Mouse (Mus musculus) heart, embryonic 10.5 days (tissue): ENCODE measurements around the gene 1700042G07Rik. TPM values are rescaled to one million over a fixed set of nuclear protein-coding genes. Genes with fewer than 3 reads are reported as not detected.
A peak's percentile ranks its signal among the peaks of the same experiment; 100 is the strongest.

ENCODE experiments used
- DNase-seq: peaks from one replicate; pipeline ENCODE4 v3.0.0-alpha.2; 2017; ENCODE audit warnings: low spot score
- H3K27ac ChIP-seq: fragments of 300-500 bp; sonication (generic); 2 replicates; pipeline ENCODE4 v1.5.1; 2016; ENCODE audit warnings: mild to moderate bottlenecking
- H3K27me3 ChIP-seq: fragments of 300-500 bp; sonication (generic); 2 replicates; pipeline ENCODE4 v1.6.1; 2016; ENCODE audit warnings: mild to moderate bottlenecking; ENCODE audit not compliant: poor library complexity, insufficient read depth, severe bottlenecking
- H3K36me3 ChIP-seq: fragments of 300-500 bp; sonication (generic); 2 replicates; pipeline ENCODE4 v1.6.1; 2016; ENCODE audit warnings: mild to moderate bottlenecking, moderate library complexity
- H3K4me1 ChIP-seq: fragments of 300-500 bp; sonication (generic); 2 replicates; pipeline ENCODE4 v1.6.1; 2016; ENCODE audit warnings: mild to moderate bottlenecking
- H3K4me3 ChIP-seq: fragments of 300-500 bp; sonication (generic); 2 replicates; pipeline ENCODE4 v1.5.1; 2016; ENCODE audit warnings: mild to moderate bottlenecking, moderate library complexity
- H3K9me3 ChIP-seq: fragments of 300-500 bp; sonication (generic); 2 replicates; pipeline ENCODE4 v1.6.1; 2016; ENCODE audit warnings: mild to moderate bottlenecking, moderate library complexity
- WGBS: fragments of 180-500 bp; shearing (Covaris S2); methylation state at CpG from one replicate; pipeline ENCODE4 v1.1.7; 2016; 5-methylcytosine and 5-hydroxymethylcytosine counted together
- polyA plus RNA-seq: library from polyadenylated mRNA; unstranded; fragments of >200 nt; fragmentation: Nextera tagmentation; extraction: Ambion mirVana; gene quantifications from 2 replicates; pipeline ENCODE4 v1.2.1, GENCODE M21; 2016

Gene 1700042G07Rik
- polyA plus RNA-seq, 1 experiment from 2014 or later, result not detected

DNA sequence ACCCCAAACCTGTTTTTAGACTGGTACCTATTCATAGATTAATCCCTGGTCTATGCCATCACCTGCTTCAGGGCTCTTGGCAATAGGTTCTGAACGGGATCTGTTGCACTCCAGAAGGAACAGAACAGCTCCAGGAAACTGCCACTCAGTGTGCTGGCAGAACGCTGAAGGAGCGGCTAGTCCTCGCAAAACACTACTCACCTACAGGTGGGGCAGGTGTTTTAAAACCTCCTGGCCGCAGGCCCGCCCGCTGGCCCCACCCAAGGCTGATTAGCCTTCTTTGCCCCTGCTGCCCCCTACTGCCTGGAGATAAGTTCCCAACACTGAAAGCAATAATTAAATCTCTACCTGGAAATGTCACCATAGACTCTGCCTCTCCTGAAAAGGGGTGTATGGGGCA, 5.8 kb upstream of the 1700042G07Rik start, which contains the start of gene Tspan1:
Tspan1 (minus strand) TSS at position 198 of the 400 bp plus-strand sequence.
- DNase-seq, result no peak
- Histone ChIP-seq H3K9me3 (no peaks in the 10 kb centered on the region), H3K4me1 (no peaks in the 10 kb centered on the region; the same call in none of the 2 replicates), H3K27me3 (no peaks in the 10 kb centered on the region), H3K4me3 (no peak within 1 kb of the TSS), H3K27ac (no peak within 1 kb of the TSS), H3K36me3 (no peaks in the 10 kb centered on the region)
- 28% methylated on average over 7 of the region's 7 CpGs for WGBS

DNA sequence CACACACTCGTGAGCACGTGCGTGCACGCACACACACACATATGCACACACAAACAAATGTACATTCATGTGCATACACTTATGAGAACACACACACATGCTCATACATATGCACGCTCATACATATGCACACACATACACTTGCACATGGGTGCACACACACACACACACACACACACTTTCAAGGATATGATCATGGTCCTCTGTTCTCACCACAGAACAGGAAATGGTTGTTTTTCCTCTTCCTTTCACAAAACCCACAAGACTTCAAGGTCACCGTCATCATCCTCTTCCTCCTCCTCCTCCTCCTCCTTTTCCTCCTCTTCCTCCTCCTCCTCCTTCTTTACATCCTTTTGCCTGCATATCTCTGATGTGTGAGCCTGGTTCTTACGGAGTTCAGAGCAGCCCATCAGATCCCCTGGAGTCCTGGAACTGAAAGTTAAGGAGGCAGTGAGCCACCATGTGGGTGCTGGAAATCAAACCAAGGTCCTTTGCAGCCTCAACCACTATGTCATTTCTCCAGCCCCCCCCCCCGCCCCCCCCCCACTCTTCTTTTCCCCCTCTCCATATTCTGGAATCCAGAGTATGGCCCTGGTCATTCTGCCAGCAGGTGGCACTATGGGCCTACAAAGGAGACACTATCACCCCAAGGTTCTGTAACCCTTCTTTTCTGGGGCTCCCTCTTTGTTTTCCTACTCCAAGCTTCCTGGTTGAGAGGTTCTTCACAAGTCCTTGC, 4.4 kb upstream of the 1700042G07Rik start:
- H3K27ac ChIP-seq, result no peak overlapping the region
- DNase-seq, result no peak
- no peaks in the 10 kb centered on the region for H3K9me3 ChIP-seq
- H3K36me3 ChIP-seq, result no peaks in the 10 kb centered on the region
- H3K27me3 ChIP-seq, result no peaks in the 10 kb centered on the region
- H3K4me1 ChIP-seq, result peaks cover 6% of the 10 kb centered on the region
- WGBS, result 71% methylated on average over 7 of the region's 8 CpGs
- no peak overlapping the region for H3K4me3 ChIP-seq

DNA sequence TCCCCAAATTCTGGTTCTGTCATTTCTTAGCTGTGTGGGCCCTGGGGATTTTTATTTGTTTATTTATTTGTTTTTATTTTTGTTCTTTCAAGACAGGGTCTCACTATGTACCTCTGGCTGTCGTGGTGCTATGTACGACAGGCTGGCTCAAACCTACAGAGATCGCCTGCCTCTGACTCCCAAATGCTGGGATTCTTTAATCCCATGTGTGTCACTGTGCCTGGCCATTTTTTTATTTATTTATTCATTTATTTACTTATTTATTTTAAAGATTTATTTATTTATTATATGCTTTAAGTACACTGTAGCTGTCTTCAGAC, 3.9 kb upstream of the 1700042G07Rik start:
- Histone ChIP-seq H3K27me3 (no peaks in the 10 kb centered on the region), H3K4me1 (peaks cover 11% of the 10 kb centered on the region), H3K36me3 (no peaks in the 10 kb centered on the region), H3K4me3 (no peak overlapping the region), H3K9me3 (no peaks in the 10 kb centered on the region), H3K27ac (no peak overlapping the region)
- WGBS, result 63% methylated on average over 3 of the region's 3 CpGs
- DNase-seq, result no peak

DNA sequence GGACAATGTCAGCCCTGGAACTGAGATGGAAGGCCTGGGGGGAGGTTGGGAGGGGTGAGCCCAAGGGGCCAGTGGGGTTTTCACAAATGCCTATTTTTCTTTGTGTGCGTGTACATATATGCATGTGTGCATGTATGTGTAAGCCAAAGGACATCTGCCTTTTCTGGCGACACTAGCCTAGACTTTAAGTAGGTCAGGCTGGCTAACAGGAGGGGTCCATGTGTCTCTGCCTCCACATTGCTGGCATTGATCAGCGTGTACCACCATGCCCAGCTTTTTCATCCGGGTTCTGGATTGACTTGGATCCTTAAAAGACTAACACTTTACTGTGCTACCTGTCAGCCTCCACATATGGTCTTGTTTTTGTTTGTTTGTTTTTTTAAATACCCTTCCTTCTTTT, 580 bp downstream of the 1700042G07Rik start:
- 87% methylated on average over 4 of the region's 4 CpGs for WGBS
- Histone ChIP-seq H3K9me3 (no peaks in the 10 kb centered on the region), H3K4me3 (no peak overlapping the region), H3K4me1 (peaks cover 46% of the 10 kb centered on the region), H3K27me3 (no peaks in the 10 kb centered on the region), H3K27ac (peak overlapping the region; percentile 87), H3K36me3 (no peaks in the 10 kb centered on the region)
- DNase-seq, result no peak

DNA sequence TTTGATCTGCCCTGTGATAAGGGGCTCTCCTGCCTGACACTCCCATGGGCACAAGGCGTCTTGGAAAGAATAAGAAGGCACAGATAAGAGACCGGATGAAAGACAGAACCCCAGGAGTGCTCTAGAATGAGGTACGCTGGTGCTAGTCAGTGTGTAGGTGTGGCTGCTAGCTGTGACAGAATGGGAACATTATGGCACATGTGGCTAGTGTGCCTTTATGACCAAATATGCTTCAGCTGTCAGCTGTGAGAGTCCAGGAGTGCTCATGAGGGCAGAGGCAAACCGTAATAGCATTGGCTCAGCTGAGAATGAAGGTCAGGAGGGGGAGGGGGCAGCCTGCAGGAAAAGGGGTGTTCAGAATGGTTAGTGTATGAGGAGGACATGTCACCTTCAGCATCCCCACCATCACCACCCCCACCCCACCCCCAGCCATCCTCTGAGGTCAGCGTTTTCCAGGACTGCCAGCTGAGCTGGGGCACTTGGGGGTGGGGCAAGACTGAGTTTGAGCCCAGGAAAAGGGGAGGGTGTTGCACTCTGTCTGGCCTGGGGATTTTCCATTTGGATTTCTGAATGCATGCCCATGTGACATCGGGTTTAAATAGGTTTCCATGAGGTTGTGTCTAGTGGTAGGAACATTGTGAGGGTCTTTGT, 1.4 kb downstream of the 1700042G07Rik start:
- Histone ChIP-seq H3K27ac (peak overlapping the region; percentile 87), H3K27me3 (no peaks in the 10 kb centered on the region), H3K36me3 (no peaks in the 10 kb centered on the region), H3K9me3 (no peaks in the 10 kb centered on the region), H3K4me1 (peaks cover 46% of the 10 kb centered on the region), H3K4me3 (no peak overlapping the region)
- DNase-seq, result no peak
- WGBS, result 27% methylated on average over 6 of the region's 6 CpGs

DNA sequence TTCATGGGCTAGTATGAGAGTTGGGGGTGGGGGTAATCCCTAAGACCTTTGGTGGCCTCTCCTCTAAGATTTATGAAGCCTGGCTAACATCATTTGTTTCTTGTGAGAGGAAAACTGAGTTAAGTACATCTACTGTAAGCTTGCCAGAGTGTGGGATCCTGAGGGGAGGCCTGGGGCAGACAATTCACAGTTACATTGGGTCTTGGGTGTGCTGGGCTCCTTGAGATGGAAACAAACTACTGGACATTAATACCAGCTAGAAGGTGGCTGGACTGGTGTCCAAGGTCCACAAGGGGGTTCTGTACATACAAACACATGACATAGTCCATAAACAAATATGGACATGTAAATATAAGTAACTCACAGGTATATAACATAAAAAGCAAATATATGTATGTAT, 2.0 kb downstream of the 1700042G07Rik start:
- H3K4me1 ChIP-seq, result peaks cover 46% of the 10 kb centered on the region
- no peak overlapping the region for H3K4me3 ChIP-seq
- H3K27me3 ChIP-seq, result no peaks in the 10 kb centered on the region
- H3K9me3 ChIP-seq, result no peaks in the 10 kb centered on the region
- no peak for DNase-seq
- H3K27ac ChIP-seq, result peak overlapping the region; percentile 87
- H3K36me3 ChIP-seq, result no peaks in the 10 kb centered on the region

DNA sequence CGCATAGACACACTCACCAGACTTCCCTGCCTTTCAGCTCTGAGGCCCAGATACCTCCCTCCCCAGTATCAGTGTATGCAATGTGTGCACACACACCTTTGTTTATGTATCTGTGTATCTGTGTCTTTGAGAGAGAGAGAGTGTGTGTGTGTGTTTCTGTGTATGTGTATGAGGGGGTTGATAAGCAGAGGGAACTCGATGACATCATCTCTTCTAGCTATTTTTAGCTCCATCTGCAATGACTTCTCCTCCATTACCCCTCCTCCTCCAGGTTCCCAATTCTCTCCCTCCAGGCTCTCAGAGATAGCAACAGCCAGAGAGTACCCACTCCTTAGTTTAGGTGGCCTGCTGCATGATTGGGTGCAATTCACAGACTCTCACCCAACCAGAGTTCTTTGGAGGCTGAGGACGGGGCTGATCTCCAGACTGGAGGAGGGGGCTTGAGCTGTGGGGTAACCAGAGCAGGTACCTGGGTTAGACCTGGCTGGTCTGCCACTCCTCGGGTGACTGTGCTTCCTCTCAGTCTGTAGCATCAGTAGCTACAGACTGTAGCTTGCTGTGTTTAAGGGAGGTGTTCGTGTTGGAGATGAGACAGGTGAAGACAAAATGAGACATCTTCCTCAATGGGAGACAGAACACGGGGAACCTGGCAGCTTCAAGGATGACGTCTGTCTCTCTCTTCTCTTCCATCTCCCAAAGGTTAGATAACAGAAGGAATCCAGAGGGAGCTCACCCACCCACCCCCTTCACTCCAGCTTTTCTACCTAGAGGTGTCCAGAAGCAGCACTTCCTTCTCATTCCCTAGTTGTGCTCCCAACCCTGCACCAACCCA, 2.8 kb downstream of the 1700042G07Rik start:
- Histone ChIP-seq H3K4me3 (peak overlapping the region; percentile 46), H3K9me3 (no peaks in the 10 kb centered on the region), H3K27me3 (no peaks in the 10 kb centered on the region), H3K4me1 (peaks cover 46% of the 10 kb centered on the region), H3K36me3 (no peaks in the 10 kb centered on the region), H3K27ac (peak overlapping the region; percentile 87)
- WGBS, result 41% methylated on average over 7 of the region's 7 CpGs
- peak; percentile 82 for DNase-seq

DNA sequence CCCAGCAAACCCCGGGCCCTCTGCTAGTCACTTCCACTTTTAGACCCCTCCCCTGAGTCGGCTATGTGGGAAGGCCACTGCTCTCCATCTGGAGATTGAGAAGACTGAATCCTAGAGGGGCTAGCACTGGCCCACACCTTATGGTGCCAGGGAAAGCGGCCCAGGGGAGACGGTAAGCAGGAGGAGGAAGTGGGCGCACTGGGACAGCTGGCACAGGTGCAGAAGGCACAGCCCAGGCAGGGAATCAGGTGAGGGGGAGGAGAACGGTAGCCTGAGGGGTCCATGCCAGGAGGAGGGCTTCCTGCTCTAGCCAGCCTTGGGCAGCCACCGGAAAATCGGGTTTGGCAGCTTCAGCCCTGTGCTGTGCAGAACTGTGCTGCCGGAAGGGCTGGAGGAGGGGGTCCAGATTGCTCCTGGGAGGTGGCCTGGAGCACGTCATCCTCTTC, 3.4 kb downstream of the 1700042G07Rik start:
- Histone ChIP-seq H3K36me3 (no peaks in the 10 kb centered on the region), H3K4me3 (peak overlapping the region; percentile 46), H3K9me3 (no peaks in the 10 kb centered on the region), H3K27ac (peak overlapping the region; percentile 87), H3K27me3 (no peaks in the 10 kb centered on the region), H3K4me1 (peaks cover 46% of the 10 kb centered on the region)
- WGBS, result 18% methylated on average over 10 of the region's 10 CpGs
- DNase-seq, result no peak

DNA sequence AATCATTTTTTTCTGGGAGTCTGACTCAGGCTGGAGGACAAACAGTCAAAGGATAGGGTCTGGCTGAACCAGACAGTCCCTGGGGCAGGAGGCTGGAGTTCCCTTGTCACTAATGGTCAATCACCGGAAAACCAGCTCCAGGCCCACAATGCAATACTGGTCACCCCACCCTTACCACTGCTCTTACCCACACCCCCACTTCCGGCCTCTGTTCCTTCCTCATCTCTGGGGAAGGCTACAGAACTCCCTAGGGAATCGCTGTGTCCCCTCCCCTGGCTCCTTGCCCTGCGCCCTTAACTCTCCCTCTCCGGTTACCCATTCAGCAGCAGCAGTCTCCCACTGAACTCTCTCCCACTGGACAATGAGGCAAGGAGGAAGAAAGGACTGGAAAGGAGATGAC, 4.0 kb downstream of the 1700042G07Rik start:
- no peaks in the 10 kb centered on the region for H3K27me3 ChIP-seq
- peaks cover 51% of the 10 kb centered on the region for H3K4me1 ChIP-seq
- no peaks in the 10 kb centered on the region for H3K36me3 ChIP-seq
- H3K27ac ChIP-seq, result peak overlapping the region; percentile 87
- peak overlapping the region; percentile 46; the same call in 1 of the 2 replicates for H3K4me3 ChIP-seq
- H3K9me3 ChIP-seq, result no peaks in the 10 kb centered on the region
- WGBS, result 23% methylated on average over 5 of the region's 5 CpGs
- no peak for DNase-seq

DNA sequence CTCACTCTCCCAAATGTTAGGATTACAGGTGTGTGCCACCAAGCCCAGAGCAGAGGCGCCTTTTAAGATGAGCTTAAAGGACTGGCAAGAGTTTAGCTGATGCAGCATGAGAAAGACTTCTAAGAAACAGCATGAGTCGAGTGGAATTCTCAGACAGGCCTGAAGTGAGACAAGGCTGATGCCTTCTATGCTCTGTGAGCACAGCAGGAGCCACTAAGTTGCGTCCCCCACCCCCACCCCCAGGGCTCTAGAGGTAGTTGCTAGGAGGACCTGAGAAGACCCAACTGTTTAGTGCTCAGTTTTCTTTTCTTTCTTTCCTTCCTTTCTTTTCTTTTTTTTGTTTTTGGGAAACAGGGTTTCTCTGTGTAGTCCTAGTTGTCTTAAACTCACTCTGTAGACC, 8.9 kb downstream of the 1700042G07Rik start:
- Histone ChIP-seq H3K36me3 (no peaks in the 10 kb centered on the region), H3K4me3 (no peak overlapping the region), H3K27ac (peak overlapping the region; percentile 87; the same call in 1 of the 2 replicates), H3K27me3 (no peaks in the 10 kb centered on the region), H3K4me1 (peaks cover 29% of the 10 kb centered on the region), H3K9me3 (no peaks in the 10 kb centered on the region)
- 44% methylated on average over 3 of the region's 3 CpGs for WGBS
- no peak for DNase-seq

DNA sequence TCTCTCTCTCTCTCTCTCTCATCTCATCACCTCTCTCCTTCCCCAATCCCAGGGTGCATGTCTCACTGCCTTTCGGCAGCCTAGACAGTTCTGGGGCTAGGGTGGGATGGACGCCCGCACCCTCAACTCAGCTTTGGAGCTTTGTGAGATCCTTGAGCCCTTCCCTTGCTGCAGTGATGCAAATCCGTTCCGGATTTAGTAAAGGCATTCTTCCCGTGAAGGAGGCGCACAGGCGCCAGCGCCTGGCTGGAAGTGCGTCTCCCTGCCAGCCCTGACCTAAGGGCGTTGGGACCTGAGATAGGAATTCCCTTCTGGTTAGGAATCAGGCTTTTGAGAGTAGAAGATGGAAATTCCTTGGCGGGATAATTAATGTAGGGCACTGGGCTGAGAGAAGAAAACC, 9.6 kb downstream of the 1700042G07Rik start:
- H3K4me3 ChIP-seq, result peak overlapping the region; percentile 55
- DNase-seq, result no peak
- 2% methylated on average over 12 of the region's 12 CpGs for WGBS

DNA sequence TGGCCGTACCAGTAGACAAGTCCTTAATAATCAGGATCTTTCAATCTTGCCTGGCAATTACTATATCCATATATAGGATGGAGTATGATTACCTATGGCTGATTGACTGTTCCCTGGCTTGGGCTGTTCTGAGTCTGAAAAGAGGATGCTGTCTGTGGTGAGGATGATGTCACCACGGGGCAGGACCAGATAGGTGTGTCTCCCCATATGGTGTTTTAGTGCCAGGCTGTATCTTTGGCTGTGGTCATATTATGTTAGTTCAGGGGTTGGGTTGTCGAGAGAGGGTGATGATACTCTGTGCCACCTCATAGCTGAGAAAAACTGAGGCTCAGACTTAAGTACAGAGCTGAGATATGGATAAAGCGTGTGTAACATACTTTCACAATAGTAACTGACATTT, 11.9 kb downstream of the 1700042G07Rik start:
- no peak overlapping the region for H3K4me3 ChIP-seq
- no peaks in the 10 kb centered on the region for H3K36me3 ChIP-seq
- no peak overlapping the region for H3K27ac ChIP-seq
- H3K27me3 ChIP-seq, result no peaks in the 10 kb centered on the region
- H3K4me1 ChIP-seq, result peaks cover 21% of the 10 kb centered on the region
- H3K9me3 ChIP-seq, result no peaks in the 10 kb centered on the region
- WGBS, result 80% methylated on average over 4 of the region's 4 CpGs
- DNase-seq, result no peak

More for the DNA sequence above, 9.6 kb downstream of the 1700042G07Rik start:
- H3K27ac ChIP-seq, result peak overlapping the region; percentile 87
- H3K9me3 ChIP-seq, result no peaks in the 10 kb centered on the region
- H3K36me3 ChIP-seq, result no peaks in the 10 kb centered on the region
- H3K27me3 ChIP-seq, result no peaks in the 10 kb centered on the region
- H3K4me1 ChIP-seq, result peaks cover 24% of the 10 kb centered on the region
